Mouse (Mus musculus): ENCODE results near the gene Insyn1. TPM values are rescaled to one million over a fixed set of nuclear protein-coding genes. Genes with fewer than 3 reads are reported as not detected.

Gene Insyn1
- 4.0 and 4.9 TPM in 2 replicates for polyA plus RNA-seq (2015; fragmentation: Nextera tagmentation; extraction: Ambion mirVana)

- H3K27ac ChIP-seq (ENCODE audit: low read length), result peak within 1 kb of the TSS; percentile 89
- under 1% methylated on average over 97 of the region's 104 CpGs for WGBS
- peak within 1 kb of the TSS; percentile 91 for H3K4me2 ChIP-seq (ENCODE audit: low read length)
These were observed at the start of gene Insyn1 for GRCm38 (mm10) chr9:58487851-58488801. Gene Insyn1, plus strand, starts transcription at chr9:58488603.

GRCm38 (mm10) chr9:58438921-58439396, 49.4 kb upstream of the Insyn1 start:
- Histone ChIP-seq H3K9me3 (ENCODE audit: control insufficient read depth, low read length) (no peaks in the 10 kb centered on the region), H3K4me3 (replicated peaks; ENCODE audit: low read length) (peak overlapping the region; percentile 18), H3K27ac (ENCODE audit: low read length) (peak overlapping the region; percentile 74), H3K4me1 (replicated peaks; ENCODE audit: control insufficient read depth, insufficient read depth, low read length) (peaks cover 52% of the 10 kb centered on the region), H3K36me3 (ENCODE audit: control insufficient read depth, insufficient read depth) (no peaks in the 10 kb centered on the region), H3K27me3 (replicated peaks; ENCODE audit: control insufficient read depth, insufficient read depth, low read length) (no peaks in the 10 kb centered on the region), H3K9ac (replicated peaks; ENCODE audit: low read depth, low read length) (peak overlapping the region; percentile 52), H3K4me2 (ENCODE audit: low read length) (peak overlapping the region; percentile 32)
- 13% methylated on average over 22 of the region's 22 CpGs for WGBS
- peak; percentile 64 for ATAC-seq

More at GRCm38 (mm10) chr9:58487851-58488801, at the start of gene Insyn1:
- Histone ChIP-seq H3K4me1 (replicated peaks; ENCODE audit: control insufficient read depth, insufficient read depth, low read length) (peaks cover 30% of the 10 kb centered on the region), H3K9ac (replicated peaks; ENCODE audit: low read depth, low read length) (peak within 1 kb of the TSS; percentile 94), H3K36me3 (ENCODE audit: control insufficient read depth, insufficient read depth) (0 out of 2 replicates have a peak, but pooled peaks cover 2% of the 10 kb centered on the region), H3K27me3 (replicated peaks; ENCODE audit: control insufficient read depth, insufficient read depth, low read length) (no peaks in the 10 kb centered on the region), H3K9me3 (ENCODE audit: control insufficient read depth, low read length) (no peaks in the 10 kb centered on the region), H3K4me3 (replicated peaks; ENCODE audit: low read length) (peak within 1 kb of the TSS; percentile 66)
- peak; percentile 80 for ATAC-seq

- 41% methylated on average over 6 of the region's 6 CpGs for WGBS
- Histone ChIP-seq H3K9me3 (ENCODE audit: control insufficient read depth, low read length) (no peaks in the 10 kb centered on the region), H3K27me3 (replicated peaks; ENCODE audit: control insufficient read depth, insufficient read depth, low read length) (no peaks in the 10 kb centered on the region), H3K4me1 (replicated peaks; ENCODE audit: control insufficient read depth, insufficient read depth, low read length) (peaks cover 52% of the 10 kb centered on the region), H3K4me3 (replicated peaks; ENCODE audit: low read length) (no peak overlapping the region), H3K27ac (ENCODE audit: low read length) (no peak overlapping the region; the same call in 1 of the 2 replicates), H3K36me3 (ENCODE audit: control insufficient read depth, insufficient read depth) (no peaks in the 10 kb centered on the region), H3K9ac (replicated peaks; ENCODE audit: low read depth, low read length) (no peak overlapping the region), H3K4me2 (ENCODE audit: low read length) (no peak overlapping the region)
- ATAC-seq, result peak; percentile 61
These were observed 48.3 kb upstream of the Insyn1 start for GRCm38 (mm10) chr9:58440100-58440499.

- Histone ChIP-seq H3K27me3 (replicated peaks; ENCODE audit: control insufficient read depth, insufficient read depth, low read length) (no peaks in the 10 kb centered on the region), H3K4me1 (replicated peaks; ENCODE audit: control insufficient read depth, insufficient read depth, low read length) (peaks cover 52% of the 10 kb centered on the region), H3K27ac (ENCODE audit: low read length) (no peak overlapping the region; the same call in 1 of the 2 replicates), H3K36me3 (ENCODE audit: control insufficient read depth, insufficient read depth) (no peaks in the 10 kb centered on the region), H3K9me3 (ENCODE audit: control insufficient read depth, low read length) (no peaks in the 10 kb centered on the region), H3K9ac (replicated peaks; ENCODE audit: low read depth, low read length) (no peak overlapping the region), H3K4me3 (replicated peaks; ENCODE audit: low read length) (no peak overlapping the region), H3K4me2 (ENCODE audit: low read length) (no peak overlapping the region)
- ATAC-seq, result no peak
These were observed 47.8 kb upstream of the Insyn1 start for GRCm38 (mm10) chr9:58440614-58441013.

GRCm38 (mm10) chr9:58441351-58442104, 46.9 kb upstream of the Insyn1 start:
- no peak overlapping the region for H3K4me3 ChIP-seq (replicated peaks; ENCODE audit: low read length)
- no peaks in the 10 kb centered on the region for H3K36me3 ChIP-seq (ENCODE audit: control insufficient read depth, insufficient read depth)
- H3K9me3 ChIP-seq (ENCODE audit: control insufficient read depth, low read length), result no peaks in the 10 kb centered on the region
- no peaks in the 10 kb centered on the region for H3K27me3 ChIP-seq (replicated peaks; ENCODE audit: control insufficient read depth, insufficient read depth, low read length)
- no peak overlapping the region for H3K9ac ChIP-seq (replicated peaks; ENCODE audit: low read depth, low read length)
- no peak overlapping the region for H3K4me2 ChIP-seq (ENCODE audit: low read length)
- H3K4me1 ChIP-seq (replicated peaks; ENCODE audit: control insufficient read depth, insufficient read depth, low read length), result peaks cover 52% of the 10 kb centered on the region
- WGBS, result 58% methylated on average over 6 of the region's 6 CpGs
- ATAC-seq, result no peak
- H3K27ac ChIP-seq (ENCODE audit: low read length), result no peak overlapping the region; the same call in 1 of the 2 replicates

- no peaks in the 10 kb centered on the region for H3K27me3 ChIP-seq (replicated peaks; ENCODE audit: control insufficient read depth, insufficient read depth, low read length)
- no peaks in the 10 kb centered on the region for H3K36me3 ChIP-seq (ENCODE audit: control insufficient read depth, insufficient read depth)
- no peak overlapping the region for H3K9ac ChIP-seq (replicated peaks; ENCODE audit: low read depth, low read length)
- WGBS, result 31% methylated on average over 7 of the region's 7 CpGs
- no peak overlapping the region for H3K4me2 ChIP-seq (ENCODE audit: low read length)
- peak overlapping the region; percentile 68 for H3K27ac ChIP-seq (ENCODE audit: low read length)
- H3K4me3 ChIP-seq (replicated peaks; ENCODE audit: low read length), result no peak overlapping the region
- peaks cover 57% of the 10 kb centered on the region for H3K4me1 ChIP-seq (replicated peaks; ENCODE audit: control insufficient read depth, insufficient read depth, low read length)
- peak; percentile 49 for ATAC-seq
- H3K9me3 ChIP-seq (ENCODE audit: control insufficient read depth, low read length), result no peaks in the 10 kb centered on the region
These were observed 46.0 kb upstream of the Insyn1 start for GRCm38 (mm10) chr9:58442105-58443010.

- WGBS, result 44% methylated on average over 3 of the region's 3 CpGs
- peak overlapping the region; percentile 68; the same call in 1 of the 2 replicates for H3K27ac ChIP-seq (ENCODE audit: low read length)
These were observed 45.3 kb upstream of the Insyn1 start for GRCm38 (mm10) chr9:58443061-58443460.

GRCm38 (mm10) chr9:58446829-58447228, 41.6 kb upstream of the Insyn1 start:
- Histone ChIP-seq H3K27me3 (replicated peaks; ENCODE audit: control insufficient read depth, insufficient read depth, low read length) (no peaks in the 10 kb centered on the region), H3K4me1 (replicated peaks; ENCODE audit: control insufficient read depth, insufficient read depth, low read length) (peaks cover 31% of the 10 kb centered on the region), H3K9me3 (ENCODE audit: control insufficient read depth, low read length) (no peaks in the 10 kb centered on the region), H3K4me3 (replicated peaks; ENCODE audit: low read length) (no peak overlapping the region), H3K36me3 (ENCODE audit: control insufficient read depth, insufficient read depth) (no peaks in the 10 kb centered on the region), H3K4me2 (ENCODE audit: low read length) (no peak overlapping the region), H3K27ac (ENCODE audit: low read length) (no peak overlapping the region), H3K9ac (replicated peaks; ENCODE audit: low read depth, low read length) (no peak overlapping the region)
- 20% methylated on average over 4 of the region's 4 CpGs for WGBS
- no peak for ATAC-seq

More at GRCm38 (mm10) chr9:58443061-58443460, 45.3 kb upstream of the Insyn1 start:
- H3K9ac ChIP-seq (replicated peaks; ENCODE audit: low read depth, low read length), result no peak overlapping the region
- no peak overlapping the region for H3K4me2 ChIP-seq (ENCODE audit: low read length)
- no peaks in the 10 kb centered on the region for H3K36me3 ChIP-seq (ENCODE audit: control insufficient read depth, insufficient read depth)
- no peaks in the 10 kb centered on the region for H3K9me3 ChIP-seq (ENCODE audit: control insufficient read depth, low read length)
- H3K4me1 ChIP-seq (replicated peaks; ENCODE audit: control insufficient read depth, insufficient read depth, low read length), result peaks cover 53% of the 10 kb centered on the region
- no peaks in the 10 kb centered on the region for H3K27me3 ChIP-seq (replicated peaks; ENCODE audit: control insufficient read depth, insufficient read depth, low read length)
- no peak for ATAC-seq
- no peak overlapping the region for H3K4me3 ChIP-seq (replicated peaks; ENCODE audit: low read length)

Measured in forebrain, embryonic 16.5 days (tissue).